ENCODE assay signal across 30 mouse cellular contexts in the genomic region with DNA sequence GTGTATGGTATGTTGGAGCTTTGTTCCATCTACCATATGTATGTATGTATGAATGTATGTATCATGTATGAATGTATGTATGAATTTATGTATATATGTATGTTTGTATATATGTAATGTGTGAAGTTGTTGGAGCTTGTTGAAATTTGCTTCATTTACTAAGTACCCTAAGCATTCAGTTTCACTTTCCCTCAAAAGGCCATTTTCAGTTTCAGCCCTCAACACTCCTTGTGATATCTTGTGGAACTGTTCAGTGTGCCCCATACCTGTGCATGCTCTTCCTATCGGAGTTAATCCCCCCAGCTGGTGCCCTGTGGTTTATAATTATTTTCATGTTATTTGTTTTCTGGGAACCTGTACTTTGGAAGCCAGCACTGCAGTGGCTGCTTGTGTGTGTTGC. TPM values are rescaled to one million over a fixed set of nuclear protein-coding genes. Genes with fewer than 3 reads are reported as not detected.
DNase-seq lines count a peak whose midpoint lies in the region; ATAC-seq and TF ChIP-seq lines count a peak whose summit lies in the region.
"Had no signal": no experiment of that assay in that cellular context is flagged by ENCODE, and none has a peak within 500 bp of the region (broad histone marks: within the 10 kb centered on the region; RNA-seq: fewer than 3 reads in every experiment).

No protein-coding gene starts in this region.

- no peaks in the 10 kb centered on the region for H3K27me3 ChIP-seq in liver, adult 2 months (ENCODE audit: control insufficient read depth, insufficient read depth, low read length)
- H3K27me3 ChIP-seq in liver, embryonic 12.5 days (replicated peaks), result no peaks in the 10 kb centered on the region
- no peaks in the 10 kb centered on the region for H3K27me3 ChIP-seq in splenic B cell, adult 2 months (ENCODE audit: control insufficient read depth, insufficient read depth, low read length, poor library complexity, severe bottlenecking)
- H3K27me3 ChIP-seq: embryonic facial prominence, embryonic 12.5 days; embryonic facial prominence, embryonic 15.5 days; heart, embryonic 12.5 days; heart, embryonic 15.5 days; hindbrain, embryonic 13.5 days had no signal

- H3K4me2 ChIP-seq in liver, embryonic 12.5 days, result no peak overlapping the region
- H3K4me2 ChIP-seq: embryonic facial prominence, embryonic 12.5 days; embryonic facial prominence, embryonic 15.5 days; heart, embryonic 12.5 days; heart, embryonic 15.5 days; hindbrain, embryonic 13.5 days had no signal

- DNase-seq in liver, adult 2 months (ENCODE audit: extremely low read depth, low read depth, low spot score), result peak; percentile 3
- DNase-seq in splenic B cell, adult 2 months (ENCODE audit: low read depth, low spot score), result peak; percentile 64
- no peak for DNase-seq in spleen, postnatal 10 days (ENCODE audit: low spot score in 2 of 2)
- DNase-seq in right cerebral cortex, postnatal 25 days, result no peak
- DNase-seq: adrenal gland, postnatal 10 days; adrenal gland, postnatal 36 days; cerebellum, adult 11 months; cerebellum, adult 2 months; cerebellum, adult 9-11 months; cerebellum, postnatal 25 days; gastrocnemius, postnatal 25 days; heart, adult 18-20 months; heart, postnatal 10 days; heart, postnatal 36 days had no signal

- no peak for TF ChIP-seq POLR2A in liver, adult 2 months (IDR thresholded peaks at IDR 0.05; ENCODE audit: extremely low read depth, insufficient read depth, low read length)

- no peaks in the 10 kb centered on the region for H3K79me2 ChIP-seq in liver, adult 2 months (ENCODE audit: control insufficient read depth, insufficient read depth, low read length)

- H3K4me1 ChIP-seq in liver, adult 2 months (ENCODE audit: control insufficient read depth, insufficient read depth, low read length), result no peaks in the 10 kb centered on the region
- no peaks in the 10 kb centered on the region for H3K4me1 ChIP-seq in liver, embryonic 12.5 days
- H3K4me1 ChIP-seq: embryonic facial prominence, embryonic 12.5 days; embryonic facial prominence, embryonic 15.5 days; heart, embryonic 12.5 days; heart, embryonic 15.5 days; hindbrain, embryonic 10.5 days; hindbrain, embryonic 13.5 days had no signal

- no peak for TF ChIP-seq CTCF in liver, adult 2 months (IDR thresholded peaks at IDR 0.05; ENCODE audit: low read depth, low read length)

- no peak overlapping the region for H3K27ac ChIP-seq in liver, adult 2 months (replicated peaks; ENCODE audit: insufficient read depth, low read depth, low read length)
- H3K27ac ChIP-seq in liver, embryonic 12.5 days, result no peak overlapping the region
- H3K27ac ChIP-seq: embryonic facial prominence, embryonic 12.5 days; embryonic facial prominence, embryonic 15.5 days; heart, embryonic 15.5 days; hindbrain, embryonic 10.5 days; hindbrain, embryonic 13.5 days had no signal

- H3K36me3 ChIP-seq in liver, adult 2 months (ENCODE audit: control insufficient read depth, insufficient read depth, low read length), result no peaks in the 10 kb centered on the region
- no peaks in the 10 kb centered on the region for H3K36me3 ChIP-seq in liver, embryonic 12.5 days
- no peaks in the 10 kb centered on the region for H3K36me3 ChIP-seq in splenic B cell, adult 2 months (ENCODE audit: control insufficient read depth, insufficient read depth, low read length, poor library complexity, severe bottlenecking)
- H3K36me3 ChIP-seq: embryonic facial prominence, embryonic 12.5 days; embryonic facial prominence, embryonic 15.5 days; heart, embryonic 12.5 days; heart, embryonic 15.5 days; hindbrain, embryonic 10.5 days; hindbrain, embryonic 13.5 days had no signal

- no peak overlapping the region for H3K9ac ChIP-seq in liver, adult 2 months (ENCODE audit: low read depth, low read length)
- no peak overlapping the region for H3K9ac ChIP-seq in liver, embryonic 12.5 days
- H3K9ac ChIP-seq: embryonic facial prominence, embryonic 12.5 days; embryonic facial prominence, embryonic 15.5 days; heart, embryonic 12.5 days; heart, embryonic 15.5 days; hindbrain, embryonic 13.5 days had no signal

- no peaks in the 10 kb centered on the region for H3K9me3 ChIP-seq in liver, embryonic 12.5 days (replicated peaks)
- H3K9me3 ChIP-seq: embryonic facial prominence, embryonic 12.5 days; embryonic facial prominence, embryonic 15.5 days; heart, embryonic 12.5 days; heart, embryonic 15.5 days; hindbrain, embryonic 10.5 days; hindbrain, embryonic 13.5 days had no signal

- H3K4me3 ChIP-seq in liver, adult 2 months (ENCODE audit: insufficient read depth, low read depth, low read length), result no peak overlapping the region
- no peak overlapping the region for H3K4me3 ChIP-seq in liver, embryonic 12.5 days
- H3K4me3 ChIP-seq: embryonic facial prominence, embryonic 12.5 days; embryonic facial prominence, embryonic 15.5 days; heart, embryonic 12.5 days; heart, embryonic 15.5 days; hindbrain, embryonic 10.5 days; hindbrain, embryonic 13.5 days had no signal

- ATAC-seq in liver, embryonic 12.5 days, result no peak
- ATAC-seq in CD4-positive, CD25-positive, alpha-beta regulatory T cell, adult 4 months, result peak; percentile 48
- ATAC-seq in inflammation-experienced regulatory T-cells, adult 6 months, result peak; percentile 46
- ATAC-seq in activated CD4-positive, CD25-positive, alpha-beta regulatory T cell, adult 4 months, result no peak
- ATAC-seq: forebrain, embryonic 14.5 days; hindbrain, embryonic 16.5 days had no signal

- 92% methylated on average over 1 of the region's 1 CpGs for WGBS in liver, adult 2 months
- WGBS in liver, embryonic 12.5 days (ENCODE audit: insufficient replicate concordance), result 55% methylated on average over 1 of the region's 1 CpGs

RNA-seq across cellular contexts. Expression of a gene that starts 4.0 kb away (rescaled TPM):
- 0.74 and 1.3 TPM in 2 replicates for total RNA-seq in liver, adult 2 months (2014; rRNA removed)
- 0.26 TPM in 1 of 2 replicates, not detected in the other for polyA plus RNA-seq in liver, adult 2 months (2012; rRNA removed)
- polyA plus RNA-seq in liver, embryonic 12.5 days (2016; fragmentation: Nextera tagmentation; extraction: Ambion mirVana), result 0.26 and 0.31 TPM in 2 replicates
- 10 to 100 TPM; 61.4 to 84.8 TPM for polyA plus RNA-seq in CD4-positive, CD25-positive, alpha-beta regulatory T cell, adult 4 months (2017; shearing (Covaris generic))
- 10 to 100 TPM; 37.0 to 78.1 (median 53.9) TPM for polyA plus RNA-seq in inflammation-experienced regulatory T-cells, adult 6 months (2017; shearing (Covaris generic))
- polyA plus RNA-seq in activated CD4-positive, CD25-positive, alpha-beta regulatory T cell, adult 4 months (2017; shearing (Covaris generic)), result 10 to 100 TPM; 51.6 to 56.7 TPM
- total RNA-seq: ES-E14; gastrocnemius, adult 8-10 months; gastrocnemius, postnatal 25 days; heart, postnatal 10 days had no signal
- polyA plus RNA-seq: forebrain, embryonic 11.5 days; forebrain, embryonic 14.5 days; heart, embryonic 12.5 days had no signal

RNA-seq across cellular contexts. Expression of a gene that starts 33.3 kb away (rescaled TPM):
- 0.28 TPM in 1 of 2 replicates, not detected in the other for total RNA-seq in liver, adult 2 months (2014; rRNA removed)
- not detected in 2 replicates for polyA plus RNA-seq in liver, adult 2 months (2012; rRNA removed)
- polyA plus RNA-seq in liver, embryonic 12.5 days (2016; fragmentation: Nextera tagmentation; extraction: Ambion mirVana), result 1.3 and 1.4 TPM in 2 replicates
- 1 to 10 TPM in 1 of 2 experiments, under 1 TPM in 1; 0.84 to 1.8 TPM for polyA plus RNA-seq in CD4-positive, CD25-positive, alpha-beta regulatory T cell, adult 4 months (2017; shearing (Covaris generic))
- polyA plus RNA-seq in inflammation-experienced regulatory T-cells, adult 6 months (2017; shearing (Covaris generic)), result 1 to 10 TPM in 2 of 3 experiments, not detected in 1; 1.2 to 3.9 TPM
- polyA plus RNA-seq in activated CD4-positive, CD25-positive, alpha-beta regulatory T cell, adult 4 months (2017; shearing (Covaris generic)), result 1 to 10 TPM in 1 of 2 experiments, not detected in 1; 1.3 TPM
- total RNA-seq: common myeloid progenitor, adult 5-6 weeks; ES-E14 had no signal

RNA-seq across cellular contexts. Expression of a gene that starts 34.8 kb away (rescaled TPM):
- total RNA-seq in liver, adult 2 months (2014; rRNA removed), result 0.65 and 1.1 TPM in 2 replicates
- polyA plus RNA-seq in liver, adult 2 months (2012; rRNA removed), result 0.96 and 1.9 TPM in 2 replicates
- not detected in 2 replicates for polyA plus RNA-seq in liver, embryonic 12.5 days (2016; fragmentation: Nextera tagmentation; extraction: Ambion mirVana)
- polyA plus RNA-seq in CD4-positive, CD25-positive, alpha-beta regulatory T cell, adult 4 months (2017; shearing (Covaris generic)), result 1,000 to 10,000 TPM; 2,426 to 2,599 TPM
- 1,000 to 10,000 TPM; 2,395 to 2,899 (median 2,705) TPM for polyA plus RNA-seq in inflammation-experienced regulatory T-cells, adult 6 months (2017; shearing (Covaris generic))
- 1,000 to 10,000 TPM; 2,094 to 2,461 TPM for polyA plus RNA-seq in activated CD4-positive, CD25-positive, alpha-beta regulatory T cell, adult 4 months (2017; shearing (Covaris generic))
- total RNA-seq: ES-E14; gastrocnemius, adult 8-10 months had no signal
- polyA plus RNA-seq: embryonic facial prominence, embryonic 12.5 days; embryonic facial prominence, embryonic 15.5 days; forebrain, embryonic 11.5 days; forebrain, embryonic 14.5 days; heart, embryonic 12.5 days; hindbrain, embryonic 10.5 days; hindbrain, embryonic 13.5 days; hindbrain, embryonic 16.5 days had no signal

Comparison
In these comparisons a context has a peak if more than half of its experiments do, and no peak if none do; other contexts are left out.
1. DNase-seq: peak in liver, adult 2 months (single experiment) and splenic B cell, adult 2 months (single experiment); none in spleen, postnatal 10 days (0 of 2) and right cerebral cortex, postnatal 25 days (single experiment).
2. ATAC-seq: peak in CD4-positive, CD25-positive, alpha-beta regulatory T cell, adult 4 months (single experiment) and inflammation-experienced regulatory T-cells, adult 6 months (single experiment); none in liver, embryonic 12.5 days (single experiment) and activated CD4-positive, CD25-positive, alpha-beta regulatory T cell, adult 4 months (single experiment).
3. RNA of a gene that starts 4.0 kb away (polyA plus RNA-seq): 61.4 to 84.8 TPM in CD4-positive, CD25-positive, alpha-beta regulatory T cell, adult 4 months, 51.6 to 56.7 TPM in activated CD4-positive, CD25-positive, alpha-beta regulatory T cell, adult 4 months and 37.0 to 78.1 TPM in inflammation-experienced regulatory T-cells, adult 6 months; 0.26 to 0.31 TPM in liver, embryonic 12.5 days and 0.26 TPM in liver, adult 2 months; every median in the first group is over 10 times any median in the second.
4. RNA of a gene that starts 34.8 kb away (polyA plus RNA-seq): 2,395 to 2,899 TPM in inflammation-experienced regulatory T-cells, adult 6 months, 2,426 to 2,599 TPM in CD4-positive, CD25-positive, alpha-beta regulatory T cell, adult 4 months and 2,094 to 2,461 TPM in activated CD4-positive, CD25-positive, alpha-beta regulatory T cell, adult 4 months; 0.96 to 1.9 TPM in liver, adult 2 months and not detected in liver, embryonic 12.5 days; every median in the first group is over 100 times any median in the second.